In genomic region chr17:24708646-24709045, GRCm38 (mm10) we compare ENCODE assay signal across 9 mouse cellular contexts. TPM values are rescaled to one million over a fixed set of nuclear protein-coding genes. Genes with fewer than 3 reads are reported as not detected.
DNase-seq lines count a peak whose midpoint lies in the region; ATAC-seq and TF ChIP-seq lines count a peak whose summit lies in the region.
"Had no signal": no experiment of that assay in that cellular context is flagged by ENCODE, and none has a peak within 500 bp of the region (broad histone marks: within the 10 kb centered on the region; RNA-seq: fewer than 3 reads in every experiment).

No protein-coding gene starts in this region.

- no peak for DNase-seq in hindbrain, embryonic 10.5 days (ENCODE audit: low spot score)
- peak; percentile 87 for DNase-seq in 416B (ENCODE audit: low read depth)
- peak; percentile 62 for DNase-seq in adipocyte (ENCODE audit: low spot score)
- DNase-seq in liver, embryonic 14.5 days (ENCODE audit: low read depth in 3 of 3, low spot score in 3 of 3): peak in 1 of 3 experiments; percentile 61
- DNase-seq in urinary bladder, postnatal 25 days (ENCODE audit: low spot score): no peak
- no peak for DNase-seq in yolk sac, embryonic 10.5 days (ENCODE audit: low spot score)
- DNase-seq in right cerebral cortex, postnatal 4 days: no peak
- DNase-seq: thymus, postnatal 4 days had no signal

- peaks cover 16% of the 10 kb centered on the region for H3K4me1 ChIP-seq in hindbrain, embryonic 10.5 days (replicated peaks)
- H3K4me1 ChIP-seq in hindbrain, embryonic 13.5 days (replicated peaks): peaks cover 17% of the 10 kb centered on the region
- peaks cover 12 to 14% of the 10 kb centered on the region in 2 experiments for H3K4me1 ChIP-seq in liver, embryonic 14.5 days (replicated peaks; ENCODE audit: control insufficient read depth in 2 of 2, insufficient read depth in 2 of 2, low read length in 1 of 2)

- H3K4me3 ChIP-seq in hindbrain, embryonic 10.5 days: peak overlapping the region; percentile 93; the same call in 1 of the 2 replicates
- H3K4me3 ChIP-seq in hindbrain, embryonic 13.5 days: no peak overlapping the region
- H3K4me3 ChIP-seq in liver, embryonic 14.5 days (ENCODE audit: insufficient read depth in 1 of 2, low read depth in 2 of 2, low read length in 2 of 2): peak overlapping the region in 1 of 2 experiments; percentile 86; a peak in 2 of 4 replicates

- no peak overlapping the region for H3K27ac ChIP-seq in hindbrain, embryonic 10.5 days
- H3K27ac ChIP-seq in hindbrain, embryonic 13.5 days: no peak overlapping the region
- no peak overlapping the region for H3K27ac ChIP-seq in liver, embryonic 14.5 days

- 43% methylated on average over 2 of the region's 2 CpGs for WGBS in hindbrain, embryonic 10.5 days
- WGBS in hindbrain, embryonic 13.5 days: 40% methylated on average over 2 of the region's 2 CpGs
- 18% methylated on average over 2 of the region's 2 CpGs for WGBS in liver, embryonic 14.5 days (ENCODE audit: insufficient replicate concordance)

- H3K27me3 ChIP-seq in hindbrain, embryonic 10.5 days (ENCODE audit: insufficient read depth, poor library complexity, severe bottlenecking): no peaks in the 10 kb centered on the region
- H3K27me3 ChIP-seq in hindbrain, embryonic 13.5 days: no peaks in the 10 kb centered on the region
- H3K27me3 ChIP-seq in liver, embryonic 14.5 days (ENCODE audit: control insufficient read depth, insufficient read depth, low read length): no peaks in the 10 kb centered on the region

- H3K4me2 ChIP-seq in hindbrain, embryonic 13.5 days: no peak overlapping the region
- peak overlapping the region; percentile 97 for H3K4me2 ChIP-seq in liver, embryonic 14.5 days (ENCODE audit: low read depth)

- H3K9me3 ChIP-seq in hindbrain, embryonic 10.5 days: no peaks in the 10 kb centered on the region
- no peaks in the 10 kb centered on the region for H3K9me3 ChIP-seq in hindbrain, embryonic 13.5 days
- H3K9me3 ChIP-seq in liver, embryonic 14.5 days (ENCODE audit: control insufficient read depth, low read length): no peaks in the 10 kb centered on the region

- TF ChIP-seq EP300 in liver, embryonic 14.5 days (IDR thresholded peaks at IDR 0.05; ENCODE audit: low read depth): no peak

- peak; percentile 58; the same call in 1 of the 2 replicates for TF ChIP-seq CTCF in liver, embryonic 14.5 days (IDR thresholded peaks at IDR 0.05; ENCODE audit: low read depth)

- ATAC-seq in hindbrain, embryonic 13.5 days (ENCODE audit: low FRiP score): no peak
- ATAC-seq in liver, embryonic 14.5 days (ENCODE audit: insufficient read depth): no peak

- no peak overlapping the region for H3K9ac ChIP-seq in hindbrain, embryonic 13.5 days
- no peak overlapping the region for H3K9ac ChIP-seq in liver, embryonic 14.5 days (replicated peaks)

- H3K36me3 ChIP-seq in hindbrain, embryonic 10.5 days: peaks cover 21% of the 10 kb centered on the region
- H3K36me3 ChIP-seq in hindbrain, embryonic 13.5 days: peaks cover 19% of the 10 kb centered on the region
- H3K36me3 ChIP-seq in liver, embryonic 14.5 days (replicated peaks; ENCODE audit: control insufficient read depth, insufficient read depth, low read depth): peaks cover 3% of the 10 kb centered on the region; the same call in 1 of the 2 replicates

RNA-seq across cellular contexts. Expression of gene Tbl3, which starts 1.2 kb away (rescaled TPM):
- 133 and 140 TPM in 2 replicates for polyA plus RNA-seq in hindbrain, embryonic 10.5 days (2016; fragmentation: Nextera tagmentation; extraction: Ambion mirVana)
- polyA plus RNA-seq in hindbrain, embryonic 13.5 days (2015; fragmentation: Nextera tagmentation; extraction: Ambion mirVana): 69.0 and 70.6 TPM in 2 replicates
- polyA plus RNA-seq in liver, embryonic 14.5 days (2012; rRNA removed): 20.5 and 26.8 TPM in 2 replicates
- 31.3 and 33.4 TPM in 2 replicates for polyA plus RNA-seq in liver, embryonic 14.5 days (2014; fragmentation: Nextera tagmentation; extraction: Ambion mirVana)

RNA-seq across cellular contexts. Expression of gene Rnf151, which starts 9.2 kb away (rescaled TPM):
- polyA plus RNA-seq in hindbrain, embryonic 10.5 days (2016; fragmentation: Nextera tagmentation; extraction: Ambion mirVana): 0.22 TPM in 2 replicates
- polyA plus RNA-seq in hindbrain, embryonic 13.5 days (2015; fragmentation: Nextera tagmentation; extraction: Ambion mirVana): 0.27 TPM in 1 of 2 replicates, not detected in the other
- polyA plus RNA-seq in liver, embryonic 14.5 days (2012; rRNA removed): 0.11 and 0.29 TPM in 2 replicates
- not detected in 2 replicates for polyA plus RNA-seq in liver, embryonic 14.5 days (2014; fragmentation: Nextera tagmentation; extraction: Ambion mirVana)

RNA-seq across cellular contexts. Expression of gene Rps2, which starts 9.3 kb away (rescaled TPM):
- polyA plus RNA-seq in hindbrain, embryonic 10.5 days (2016; fragmentation: Nextera tagmentation; extraction: Ambion mirVana): 1,403 and 1,781 TPM in 2 replicates
- 782 and 783 TPM in 2 replicates for polyA plus RNA-seq in hindbrain, embryonic 13.5 days (2015; fragmentation: Nextera tagmentation; extraction: Ambion mirVana)
- polyA plus RNA-seq in liver, embryonic 14.5 days (2012; rRNA removed): 2,096 and 2,246 TPM in 2 replicates
- 1,219 and 1,250 TPM in 2 replicates for polyA plus RNA-seq in liver, embryonic 14.5 days (2014; fragmentation: Nextera tagmentation; extraction: Ambion mirVana)

RNA-seq across cellular contexts. Expression of gene Noxo1, which starts 12.6 kb away (rescaled TPM):
- 1.5 and 1.8 TPM in 2 replicates for polyA plus RNA-seq in hindbrain, embryonic 10.5 days (2016; fragmentation: Nextera tagmentation; extraction: Ambion mirVana)
- polyA plus RNA-seq in hindbrain, embryonic 13.5 days (2015; fragmentation: Nextera tagmentation; extraction: Ambion mirVana): 2.9 and 3.4 TPM in 2 replicates
- polyA plus RNA-seq in liver, embryonic 14.5 days (2012; rRNA removed): 0.87 and 0.97 TPM in 2 replicates
- 0.25 and 0.30 TPM in 2 replicates for polyA plus RNA-seq in liver, embryonic 14.5 days (2014; fragmentation: Nextera tagmentation; extraction: Ambion mirVana)

RNA-seq across cellular contexts. Expression of gene Gfer, which starts 12.7 kb away (rescaled TPM):
- 49.7 and 50.9 TPM in 2 replicates for polyA plus RNA-seq in hindbrain, embryonic 10.5 days (2016; fragmentation: Nextera tagmentation; extraction: Ambion mirVana)
- polyA plus RNA-seq in hindbrain, embryonic 13.5 days (2015; fragmentation: Nextera tagmentation; extraction: Ambion mirVana): 38.7 and 38.9 TPM in 2 replicates
- polyA plus RNA-seq in liver, embryonic 14.5 days (2012; rRNA removed): 13.9 and 19.5 TPM in 2 replicates
- 30.2 and 32.3 TPM in 2 replicates for polyA plus RNA-seq in liver, embryonic 14.5 days (2014; fragmentation: Nextera tagmentation; extraction: Ambion mirVana)

Comparison
In these comparisons a context has a peak if more than half of its experiments do, and no peak if none do; other contexts are left out.
1. DNase-seq: peak in 416B (single experiment) and adipocyte (single experiment); none in hindbrain, embryonic 10.5 days (single experiment), urinary bladder, postnatal 25 days (single experiment), yolk sac, embryonic 10.5 days (single experiment) and right cerebral cortex, postnatal 4 days (single experiment).